Mouse (Mus musculus) liver, embryonic 11.5 days (tissue): ENCODE data around the gene Naa20. TPM values are rescaled to one million over a fixed set of nuclear protein-coding genes. Genes with fewer than 3 reads are reported as not detected.

ENCODE experiments used
- ATAC-seq: fragments of 200-750 bp; cut with Nextera tagmentation; replicated peaks from 2 replicates; pipeline ENCODE4 v1.8.0; 2017; ENCODE audit warnings: moderate number of reproducible peaks, mild to moderate bottlenecking, moderate TSS enrichment, moderate library complexity; ENCODE audit not compliant: low FRiP score
- DNase-seq: peaks from one replicate; pipeline ENCODE4 v3.0.0-alpha.2; 2017; ENCODE audit warnings: low spot score
- H3K27ac ChIP-seq: fragments of 300-500 bp; sonication (generic); 2 replicates; pipeline ENCODE4 v1.5.1; 2014; ENCODE audit warnings: mild to moderate bottlenecking, low read depth, low read length, control low read depth
- H3K27me3 ChIP-seq: fragments of 300-500 bp; sonication (generic); replicated peaks from 2 replicates; pipeline ENCODE4 v1.6.1; 2014; ENCODE audit warnings: low read length, mixed read lengths; ENCODE audit not compliant: control insufficient read depth, insufficient read depth
- H3K36me3 ChIP-seq: fragments of 300-500 bp; sonication (generic); 2 replicates; pipeline ENCODE4 v1.6.1; 2014; ENCODE audit warnings: mild to moderate bottlenecking, low read length, moderate library complexity, mixed read lengths; ENCODE audit not compliant: control insufficient read depth, insufficient read depth
- H3K4me1 ChIP-seq: fragments of 300-500 bp; sonication (generic); replicated peaks from 2 replicates; pipeline ENCODE4 v1.6.1; 2014; ENCODE audit warnings: low read length, mixed read lengths; ENCODE audit not compliant: control insufficient read depth, insufficient read depth
- H3K4me2 ChIP-seq: fragments of 300-500 bp; sonication (generic); 2 replicates; pipeline ENCODE4 v1.6.1; 2014; ENCODE audit warnings: mild to moderate bottlenecking, control low read depth, moderate library complexity
- H3K4me3 ChIP-seq: fragments of 300-500 bp; sonication (generic); 2 replicates; pipeline ENCODE4 v1.5.1; 2014; ENCODE audit warnings: low read depth, low read length, control low read depth
- H3K9ac ChIP-seq: fragments of 300-500 bp; sonication (generic); 2 replicates; pipeline ENCODE4 v1.6.1; 2014; ENCODE audit warnings: low read depth, low read length, control low read depth
- H3K9me3 ChIP-seq: fragments of 300-500 bp; sonication (generic); 2 replicates; pipeline ENCODE4 v1.6.1; 2016; ENCODE audit warnings: low read length, inconsistent platforms, mixed read lengths; ENCODE audit not compliant: control insufficient read depth
- WGBS: fragments of 180-500 bp; shearing (Covaris S2); extraction: QIAGEN DNeasy Blood & Tissue Kit; methylation state at CpG from one replicate; pipeline ENCODE4 v1.1.7; 2014; 5-methylcytosine and 5-hydroxymethylcytosine counted together
- polyA plus RNA-seq: library from polyadenylated mRNA; unstranded; fragments of >200 nt; fragmentation: Nextera tagmentation; extraction: Ambion mirVana; gene quantifications from 2 replicates; pipeline ENCODE4 v1.2.1, GENCODE M21; 2014

The Naa20 gene
- polyA plus RNA-seq: 147 and 156 TPM in 2 replicates

GRCm38 (mm10) chr2:145901861-145902260 is at the start of gene Naa20:
Gene Naa20 (plus strand): TSS chr2:145902099.
- Histone ChIP-seq H3K9me3 (no peaks in the 10 kb centered on the region), H3K4me3 (peak within 1 kb of the TSS; percentile 94), H3K4me2 (peak within 1 kb of the TSS; percentile 54), H3K36me3 (0 out of 2 replicates have a peak, but pooled peaks cover 3% of the 10 kb centered on the region), H3K27ac (no peak within 1 kb of the TSS), H3K4me1 (peaks cover 13% of the 10 kb centered on the region), H3K9ac (no peak within 1 kb of the TSS), H3K27me3 (no peaks in the 10 kb centered on the region)
- ATAC-seq (no peak), DNase-seq (no peak)
- 85% methylated on average over 6 of the region's 6 CpGs for WGBS

GRCm38 (mm10) chr2:145855831-145856230 is 46.1 kb upstream of the Naa20 start:
- ATAC-seq (no peak), DNase-seq (no peak)
- Histone ChIP-seq H3K9me3 (no peaks in the 10 kb centered on the region), H3K4me3 (no peak overlapping the region), H3K9ac (no peak overlapping the region), H3K36me3 (no peaks in the 10 kb centered on the region), H3K27ac (no peak overlapping the region), H3K27me3 (no peaks in the 10 kb centered on the region), H3K4me2 (no peak overlapping the region), H3K4me1 (peaks cover 4% of the 10 kb centered on the region; the same call in 1 of the 2 replicates)
- WGBS: 86% methylated on average over 9 of the region's 9 CpGs

GRCm38 (mm10) chr2:145857864-145858263 is 44.0 kb upstream of the Naa20 start:
- no peak for ATAC-seq
- H3K9ac ChIP-seq: no peak overlapping the region
- H3K4me2 ChIP-seq: no peak overlapping the region
- H3K27me3 ChIP-seq: no peaks in the 10 kb centered on the region
- no peaks in the 10 kb centered on the region for H3K36me3 ChIP-seq
- 78% methylated on average over 8 of the region's 8 CpGs for WGBS
- no peaks in the 10 kb centered on the region for H3K9me3 ChIP-seq
- H3K27ac ChIP-seq: no peak overlapping the region
- peaks cover 7% of the 10 kb centered on the region; the same call in 1 of the 2 replicates for H3K4me1 ChIP-seq
- H3K4me3 ChIP-seq: no peak overlapping the region
- no peak for DNase-seq

GRCm38 (mm10) chr2:145859442-145859931 is 42.4 kb upstream of the Naa20 start:
- peaks cover 7% of the 10 kb centered on the region; the same call in 1 of the 2 replicates for H3K4me1 ChIP-seq
- no peaks in the 10 kb centered on the region for H3K9me3 ChIP-seq
- H3K27ac ChIP-seq: peak overlapping the region; percentile 35; the same call in 1 of the 2 replicates
- no peak overlapping the region for H3K4me3 ChIP-seq
- no peak overlapping the region for H3K9ac ChIP-seq
- no peak overlapping the region; the same call in 1 of the 2 replicates for H3K4me2 ChIP-seq
- WGBS: 38% methylated on average over 7 of the region's 7 CpGs
- ATAC-seq: no peak
- no peak for DNase-seq
- H3K27me3 ChIP-seq: no peaks in the 10 kb centered on the region
- no peaks in the 10 kb centered on the region for H3K36me3 ChIP-seq

GRCm38 (mm10) chr2:145859932-145860801 is 41.7 kb upstream of the Naa20 start:
- H3K4me1 ChIP-seq: peaks cover 7% of the 10 kb centered on the region; the same call in 1 of the 2 replicates

GRCm38 (mm10) chr2:145861193-145862123 is 40.4 kb upstream of the Naa20 start:
- Histone ChIP-seq H3K4me2 (peak overlapping the region; percentile 55), H3K27ac (no peak overlapping the region), H3K4me3 (peak overlapping the region; percentile 25; the same call in 1 of the 2 replicates), H3K27me3 (no peaks in the 10 kb centered on the region), H3K9ac (no peak overlapping the region), H3K36me3 (no peaks in the 10 kb centered on the region), H3K9me3 (no peaks in the 10 kb centered on the region), H3K4me1 (peaks cover 7% of the 10 kb centered on the region; the same call in 1 of the 2 replicates)
- ATAC-seq (no peak), DNase-seq (no peak)
- 66% methylated on average over 8 of the region's 8 CpGs for WGBS

More at GRCm38 (mm10) chr2:145859932-145860801, 41.7 kb upstream of the Naa20 start:
- H3K27me3 ChIP-seq: no peaks in the 10 kb centered on the region
- WGBS: 17% methylated on average over 40 of the region's 40 CpGs
- peak overlapping the region; percentile 35; the same call in 1 of the 2 replicates for H3K27ac ChIP-seq
- DNase-seq (peak; percentile 44), ATAC-seq (peak; percentile 46)
- H3K4me3 ChIP-seq: peak overlapping the region; percentile 25
- no peaks in the 10 kb centered on the region for H3K9me3 ChIP-seq
- H3K4me2 ChIP-seq: peak overlapping the region; percentile 55
- no peak overlapping the region; the same call in 1 of the 2 replicates for H3K9ac ChIP-seq
- no peaks in the 10 kb centered on the region for H3K36me3 ChIP-seq

GRCm38 (mm10) chr2:145862206-145862817 is 39.6 kb upstream of the Naa20 start:
- DNase-seq (no peak), ATAC-seq (no peak)
- no peaks in the 10 kb centered on the region for H3K9me3 ChIP-seq
- no peak overlapping the region for H3K9ac ChIP-seq
- H3K27me3 ChIP-seq: no peaks in the 10 kb centered on the region
- no peaks in the 10 kb centered on the region for H3K36me3 ChIP-seq
- H3K27ac ChIP-seq: no peak overlapping the region
- H3K4me3 ChIP-seq: no peak overlapping the region
- peaks cover 7% of the 10 kb centered on the region; the same call in 1 of the 2 replicates for H3K4me1 ChIP-seq
- 59% methylated on average over 10 of the region's 10 CpGs for WGBS
- H3K4me2 ChIP-seq: peak overlapping the region; percentile 15; the same call in 1 of the 2 replicates

- no peak for ATAC-seq
- Histone ChIP-seq H3K9me3 (no peaks in the 10 kb centered on the region), H3K4me3 (no peak overlapping the region), H3K9ac (no peak overlapping the region), H3K27me3 (no peaks in the 10 kb centered on the region), H3K4me2 (no peak overlapping the region), H3K4me1 (0 out of 2 replicates have a peak, but pooled peaks cover 4% of the 10 kb centered on the region), H3K27ac (no peak overlapping the region), H3K36me3 (no peaks in the 10 kb centered on the region)
- 84% methylated on average over 3 of the region's 3 CpGs for WGBS
- DNase-seq: no peak
Measured at GRCm38 (mm10) chr2:145865344-145865743, 36.6 kb upstream of the Naa20 start.
